Mouse (Mus musculus) CH12F3 (cell line): ENCODE results near the gene Gm8994.
"Not testable (repeated sequence)": the region's sequence is repeated elsewhere in the genome, so short reads cannot be mapped to it uniquely, and the experiment has no call there.

Experiments used
- in situ Hi-C: fragments of 300-500 bp; cut with MboI; formaldehyde crosslinking; loops from 2 replicates; pipeline ENCODE4 v1.14.3; 2020; ENCODE audit warnings: low sequenced_read_pairs

Gene Gm8994

GRCm38 (mm10) chr6:136327239-136327638 is at the start of gene Gm8994:
Gm8994 (plus strand) TSS chr6:136327539.
- in situ Hi-C loops: not testable (repeated sequence)

- in situ Hi-C loops: no loop called here
Measured at GRCm38 (mm10) chr6:136277685-136278084, 49.7 kb upstream of the Gm8994 start.

GRCm38 (mm10) chr6:136284565-136284964 is 42.8 kb upstream of the Gm8994 start:
- in situ Hi-C loops: no loop called here

GRCm38 (mm10) chr6:136286180-136286579 is 41.2 kb upstream of the Gm8994 start:
- in situ Hi-C loops: no loop called here

- in situ Hi-C loops: no loop called here
Measured at GRCm38 (mm10) chr6:136286589-136286988, 40.8 kb upstream of the Gm8994 start.

- in situ Hi-C loops: no loop called here
Measured at GRCm38 (mm10) chr6:136291424-136291823, 35.9 kb upstream of the Gm8994 start.

GRCm38 (mm10) chr6:136291951-136292714 is 35.2 kb upstream of the Gm8994 start:
- in situ Hi-C loops: no loop called here

- in situ Hi-C loops: no loop called here
Measured at GRCm38 (mm10) chr6:136293700-136294099, 33.6 kb upstream of the Gm8994 start.

- in situ Hi-C loops: no loop called here
Measured at GRCm38 (mm10) chr6:136295821-136296220, 31.5 kb upstream of the Gm8994 start.

GRCm38 (mm10) chr6:136296251-136296650 is 31.1 kb upstream of the Gm8994 start:
- in situ Hi-C loops: no loop called here

GRCm38 (mm10) chr6:136303514-136303913 is 23.8 kb upstream of the Gm8994 start:
- in situ Hi-C loops: no loop called here

GRCm38 (mm10) chr6:136304369-136304988 is 22.9 kb upstream of the Gm8994 start:
- in situ Hi-C loops: no loop called here

GRCm38 (mm10) chr6:136309487-136309886 is 17.9 kb upstream of the Gm8994 start:
- in situ Hi-C loops: no loop called here

GRCm38 (mm10) chr6:136328416-136328815 is 1.1 kb downstream of the Gm8994 start:
- in situ Hi-C loops: not testable (repeated sequence)

GRCm38 (mm10) chr6:136340669-136341068 is 13.3 kb downstream of the Gm8994 start:
- in situ Hi-C loops: no loop called here

GRCm38 (mm10) chr6:136341093-136341492 is 13.8 kb downstream of the Gm8994 start:
- in situ Hi-C loops: no loop called here

GRCm38 (mm10) chr6:136343868-136344267 is 16.5 kb downstream of the Gm8994 start:
- in situ Hi-C loops: no loop called here

GRCm38 (mm10) chr6:136345034-136345433 is 17.7 kb downstream of the Gm8994 start:
- in situ Hi-C loops: no loop called here

GRCm38 (mm10) chr6:136345641-136346040 is 18.3 kb downstream of the Gm8994 start:
- in situ Hi-C loops: no loop called here

GRCm38 (mm10) chr6:136347053-136347452 is 19.7 kb downstream of the Gm8994 start:
- in situ Hi-C loops: no loop called here

- in situ Hi-C loops: no loop called here
Measured at GRCm38 (mm10) chr6:136347631-136348030, 20.3 kb downstream of the Gm8994 start.

GRCm38 (mm10) chr6:136353399-136354184 is 26.3 kb downstream of the Gm8994 start:
- in situ Hi-C loops: no loop called here
